Mouse (Mus musculus) cerebellum, postnatal 36 days (tissue): Measurements from ENCODE around the gene Ubash3b.
A peak's percentile ranks its signal among the peaks of the same experiment; 100 is the strongest.

Source experiments
- DNase-seq, 2 experiments: peaks; one replicate each; pipeline ENCODE4 v3.0.0; 2021 to 2022; ENCODE audit warnings: mixed read lengths in 2 of 2

Ubash3b gene

DNA sequence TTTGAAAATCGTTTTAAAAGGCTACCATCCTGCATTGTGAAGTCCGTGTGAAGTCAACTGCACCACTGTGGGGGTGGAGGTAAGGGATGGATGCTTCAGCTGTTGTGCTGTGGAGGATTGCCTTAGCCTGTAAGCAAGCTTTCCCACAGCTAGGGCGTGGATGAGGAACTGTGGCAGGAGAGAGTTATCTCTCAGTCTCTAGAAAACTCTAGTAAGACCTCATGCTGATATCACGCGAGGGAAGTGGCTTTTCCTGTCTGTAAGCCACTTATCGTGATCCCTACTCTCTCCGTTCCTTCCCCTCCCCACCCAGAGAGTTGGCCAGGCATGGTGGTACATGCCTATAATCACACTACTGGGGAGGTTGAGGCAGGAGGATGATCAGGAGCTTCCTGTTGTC, 112.2 kb downstream of the Ubash3b start:
- DNase-seq = no peak

DNA sequence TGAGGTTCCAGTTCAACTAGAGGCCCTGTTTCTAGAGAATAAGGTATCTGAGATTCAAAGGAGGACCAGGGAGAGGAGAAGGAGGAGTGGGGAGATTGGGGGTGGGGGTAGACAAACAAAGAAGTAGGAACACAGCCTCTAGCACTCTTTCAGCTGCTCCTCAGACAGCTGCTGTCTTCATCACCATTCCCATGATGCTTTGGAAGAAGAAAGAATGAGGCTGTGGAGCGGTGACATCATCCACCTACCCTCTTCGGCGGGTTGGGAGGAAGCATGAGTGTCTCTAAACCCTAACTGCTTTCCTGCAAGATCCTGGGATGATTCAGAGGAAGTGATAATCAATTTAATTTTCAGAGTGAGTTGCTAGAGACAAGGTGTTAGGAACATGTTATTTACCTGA, 112.7 kb downstream of the Ubash3b start:
- no peak for DNase-seq

DNA sequence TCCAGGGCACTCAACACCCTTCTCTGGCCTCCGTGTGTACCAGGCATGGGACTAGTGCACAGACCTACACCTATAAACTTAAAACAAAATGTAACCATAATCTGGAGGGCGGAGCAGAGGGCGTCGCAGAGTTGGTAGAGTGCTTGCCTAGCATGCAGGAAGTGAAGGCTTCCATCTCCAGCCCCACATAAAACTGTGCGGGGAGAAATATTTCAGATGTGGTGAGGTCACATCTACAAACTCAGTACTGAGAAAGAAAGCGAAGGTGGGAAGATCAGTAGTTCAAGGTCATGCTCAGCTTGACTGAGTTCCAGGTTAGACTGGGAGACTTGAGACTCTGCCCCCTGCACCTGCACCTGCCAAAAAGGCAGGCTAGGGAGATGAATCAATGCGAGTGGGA, 113.3 kb downstream of the Ubash3b start:
- no peak for DNase-seq

DNA sequence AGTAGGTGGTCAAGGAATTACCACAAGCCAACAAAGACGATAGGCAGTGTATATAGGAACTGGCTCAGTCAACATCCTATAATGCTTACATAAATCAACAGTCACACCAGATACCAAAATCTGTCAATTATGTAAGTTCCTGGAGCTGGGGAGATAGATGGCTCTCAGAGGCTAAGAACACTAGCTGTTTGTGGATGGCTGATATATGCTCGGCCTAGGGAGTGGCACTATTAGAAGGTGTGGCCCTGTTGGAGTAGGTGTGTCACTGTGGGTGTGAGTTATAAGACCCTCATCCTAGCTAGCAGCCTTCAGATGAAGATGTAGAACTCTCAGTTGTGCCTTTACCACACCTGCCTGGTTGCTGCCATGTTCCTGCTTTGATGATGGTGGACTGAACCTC, 113.8 kb downstream of the Ubash3b start:
- DNase-seq = no peak

DNA sequence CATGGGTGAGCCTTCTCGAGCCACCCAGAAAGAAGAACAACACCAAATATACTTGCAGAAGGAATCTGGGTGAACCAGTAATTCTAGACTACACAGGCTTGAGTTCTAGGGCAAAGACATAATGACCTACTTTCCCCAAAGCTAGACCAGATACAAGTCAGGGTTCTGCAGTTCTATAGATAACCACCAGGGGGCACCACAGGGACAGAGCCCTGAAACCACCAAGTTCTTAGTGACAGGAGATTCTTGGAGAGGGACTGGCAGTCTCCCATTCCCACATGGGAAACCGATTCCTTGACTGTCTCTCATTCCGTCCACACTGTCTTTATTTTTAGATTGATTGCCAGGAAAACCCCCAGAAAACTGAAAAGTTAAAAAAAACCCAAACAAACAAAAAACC, 116.9 kb downstream of the Ubash3b start:
- DNase-seq = peak; percentile 92 to 98

DNA sequence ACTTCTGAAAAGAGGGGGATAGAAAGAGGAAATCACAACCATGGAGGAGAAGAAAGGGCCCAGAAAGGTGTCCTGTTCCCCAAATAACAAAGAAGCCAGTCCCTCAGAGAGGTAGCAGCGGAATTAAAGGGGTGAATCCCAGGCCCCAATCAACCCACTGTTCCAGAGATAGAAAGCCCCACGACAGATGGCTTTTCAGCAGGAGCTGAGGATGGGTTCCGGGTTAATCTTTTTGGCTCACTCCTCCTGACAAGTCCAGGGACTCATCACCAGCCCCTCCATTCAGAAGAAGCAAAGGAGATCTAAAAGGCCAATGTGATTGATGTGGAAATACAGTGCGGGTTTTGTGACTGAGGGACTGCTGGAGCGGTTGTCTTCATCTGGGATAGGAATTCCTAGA, 117.9 kb downstream of the Ubash3b start:
- peak; percentile 60 to 70 for DNase-seq

DNA sequence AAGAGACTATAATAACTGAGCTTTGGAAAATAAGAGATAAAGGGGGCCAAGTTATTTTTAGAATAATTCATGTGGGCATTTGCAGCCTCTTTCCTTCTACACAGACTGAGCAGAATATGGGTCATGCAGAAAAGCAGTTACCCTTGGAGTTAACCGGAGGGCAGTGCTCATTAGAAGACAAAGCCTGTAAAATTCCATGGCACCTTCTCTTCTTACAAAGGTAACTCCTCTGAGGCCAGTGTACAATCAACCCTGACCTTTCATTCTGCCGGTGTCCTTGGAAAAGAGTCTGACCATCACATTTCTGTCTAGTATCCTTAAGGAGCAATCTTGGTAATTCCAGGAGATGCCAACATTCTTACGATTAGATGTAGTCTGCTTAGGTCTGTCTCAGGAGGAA, 120.1 kb downstream of the Ubash3b start:
- no peak for DNase-seq

DNA sequence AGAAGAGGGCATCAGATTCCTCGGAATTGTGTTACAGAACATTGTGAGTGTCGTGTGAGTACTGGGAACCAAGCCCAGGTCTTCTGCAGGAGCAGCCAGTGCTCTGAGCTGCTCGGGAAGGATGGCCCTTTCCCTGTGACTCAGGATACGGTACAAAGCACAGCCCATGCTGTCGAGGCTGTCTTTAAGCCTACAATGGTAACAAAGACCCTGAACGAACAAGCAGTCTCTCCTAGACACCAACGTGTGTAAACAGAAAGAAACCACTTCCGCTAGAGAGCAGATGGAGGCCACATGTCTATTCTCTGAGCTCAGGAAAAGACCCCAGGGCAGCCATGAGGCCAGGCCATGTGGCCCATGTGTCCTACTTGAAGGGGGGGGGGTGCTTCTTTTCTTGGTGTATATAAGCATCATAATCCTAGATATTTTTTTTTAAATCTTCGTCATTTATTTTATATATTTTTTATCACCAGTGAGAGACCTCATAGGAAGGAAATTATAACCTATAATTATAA, 123.3 kb downstream of the Ubash3b start:
- DNase-seq = no peak

DNA sequence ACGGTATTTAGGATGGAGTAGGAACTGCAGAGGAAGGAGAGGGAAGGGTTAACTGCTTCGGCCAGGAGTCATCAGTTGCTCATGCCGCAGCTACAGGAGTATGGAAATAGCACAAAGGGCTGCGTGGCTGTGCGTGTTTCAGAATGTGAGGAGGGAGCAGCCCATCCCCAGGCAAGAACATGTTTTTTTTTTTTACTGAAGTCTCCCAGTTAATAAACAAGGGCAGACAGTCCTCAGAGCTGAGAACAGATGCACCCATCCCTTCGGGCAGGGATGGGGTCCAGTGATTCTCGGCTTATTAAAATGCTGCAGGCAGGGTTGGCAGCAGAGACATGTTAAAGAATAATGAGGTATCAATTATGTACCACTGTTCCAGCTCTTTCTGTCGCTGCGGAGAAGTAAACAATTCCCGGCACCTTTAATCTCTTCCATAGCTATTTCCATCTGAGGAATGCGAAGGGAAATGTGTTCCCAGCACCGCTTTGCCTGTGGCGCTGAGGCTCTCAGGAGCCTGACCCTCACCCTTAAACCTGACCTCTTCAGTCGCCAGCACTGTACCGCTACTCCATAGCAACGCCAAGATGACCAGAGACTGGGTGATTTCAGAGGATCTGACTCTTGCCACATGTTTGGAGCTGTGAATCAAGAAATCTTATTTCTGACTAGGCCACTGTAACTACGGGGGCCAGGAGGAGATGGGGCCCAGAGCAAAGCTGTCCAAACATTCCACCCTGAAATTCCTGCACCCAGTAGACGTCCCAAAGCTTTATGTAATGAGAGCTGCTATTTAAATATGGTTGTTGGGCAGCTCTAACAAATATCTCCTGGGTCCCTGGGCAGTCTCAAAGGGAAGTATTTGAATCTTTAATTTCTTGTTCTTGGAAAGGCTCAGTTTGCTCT, 129.7 kb downstream of the Ubash3b start:
- DNase-seq = no peak

DNA sequence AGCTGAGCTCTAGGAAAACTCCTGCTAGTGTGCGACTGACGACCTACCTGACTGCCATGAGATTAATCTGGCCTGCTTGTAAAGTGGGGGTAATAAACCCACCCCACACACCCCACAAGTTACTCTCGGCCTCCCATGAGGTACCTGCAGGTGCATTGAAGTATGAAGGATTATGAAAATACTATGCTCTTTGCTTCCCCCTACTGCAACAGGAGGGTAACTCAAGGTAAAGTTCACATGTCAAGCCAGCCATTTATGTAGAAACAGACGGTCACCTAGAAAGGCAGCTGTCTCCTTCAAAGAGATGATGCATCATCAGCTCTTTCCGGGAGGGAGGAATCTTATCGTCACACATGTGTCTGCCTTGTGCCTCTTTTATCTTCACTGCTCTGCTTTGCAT, 131.7 kb downstream of the Ubash3b start:
- no peak for DNase-seq

DNA sequence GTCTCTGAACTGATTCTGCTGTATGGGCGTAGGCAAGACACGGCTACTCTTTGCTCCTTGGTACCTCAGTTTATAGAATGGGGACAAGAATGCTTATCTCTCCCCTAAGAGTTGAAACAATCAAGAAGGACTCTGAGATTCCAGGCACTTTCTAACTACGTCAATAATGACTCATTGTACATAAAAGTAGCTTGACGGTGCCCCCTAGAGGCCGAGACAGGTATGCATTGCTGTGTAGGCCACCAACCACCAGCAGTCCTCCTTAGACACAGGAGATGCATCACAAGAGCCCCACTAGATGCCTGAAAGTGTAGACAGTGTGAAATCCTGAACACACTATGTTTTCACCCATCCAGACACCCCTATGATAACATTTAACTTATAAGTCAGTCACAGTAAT, 133.0 kb downstream of the Ubash3b start:
- peak; percentile 71 to 74 for DNase-seq

DNA sequence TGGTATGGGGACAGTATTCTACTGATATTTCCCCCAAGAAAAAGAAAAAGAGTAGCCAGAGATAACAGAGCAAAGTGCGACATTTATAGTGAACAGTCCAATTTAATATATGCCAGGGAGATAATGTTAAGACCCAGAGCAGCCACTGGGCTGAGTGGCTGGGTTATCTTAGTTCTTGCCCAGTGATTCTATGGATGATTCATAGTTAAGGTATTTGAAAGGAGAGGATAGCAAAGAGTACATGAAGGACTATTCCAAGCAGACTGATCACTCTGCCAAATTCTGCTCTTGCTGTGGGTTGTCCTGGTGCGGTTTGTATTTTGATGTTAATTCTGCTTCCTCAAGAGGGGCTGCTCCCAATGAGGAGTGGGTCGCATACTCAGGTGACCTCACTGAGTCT, 139.8 kb downstream of the Ubash3b start:
- no peak for DNase-seq

DNA sequence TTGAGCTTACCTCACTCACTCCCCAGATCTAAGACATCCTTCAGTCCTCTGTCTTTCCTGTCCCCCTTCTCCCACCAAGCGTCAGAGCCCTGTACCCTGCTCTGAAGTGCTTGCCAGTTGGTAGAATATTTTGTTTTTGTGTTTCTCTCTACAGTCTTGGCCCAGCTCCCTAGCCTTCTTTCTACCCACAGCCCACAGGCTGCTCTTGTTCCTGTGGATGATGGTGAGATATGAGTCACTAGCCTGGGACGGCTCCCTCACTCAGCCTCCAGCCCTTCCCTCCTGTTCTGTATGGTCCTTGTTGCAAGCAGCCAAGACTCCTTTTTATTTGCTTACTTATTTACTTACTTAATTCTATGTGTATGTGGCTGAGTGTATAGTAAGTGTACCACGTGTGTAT, 141.0 kb downstream of the Ubash3b start:
- no peak for DNase-seq

DNA sequence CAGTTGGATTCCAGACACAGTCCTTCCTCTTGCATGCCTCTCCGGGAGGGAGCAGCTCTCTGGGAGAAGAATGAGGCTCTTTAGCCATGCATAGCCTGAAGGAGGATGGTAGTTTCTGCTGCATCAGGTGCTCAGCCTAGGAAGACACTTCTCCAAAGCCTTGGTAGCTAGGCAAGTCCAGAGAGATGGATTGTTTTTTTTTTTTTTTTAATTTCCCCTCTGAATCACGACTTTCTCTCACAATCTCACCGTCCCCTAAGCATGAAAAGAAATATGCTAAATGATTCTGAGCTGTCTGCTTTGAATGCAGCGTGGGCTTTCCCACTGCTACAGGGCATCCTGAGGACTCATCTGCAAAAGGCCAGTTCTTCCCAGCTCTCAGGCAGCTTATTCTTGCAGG, 147.0 kb downstream of the Ubash3b start:
- no peak for DNase-seq

DNA sequence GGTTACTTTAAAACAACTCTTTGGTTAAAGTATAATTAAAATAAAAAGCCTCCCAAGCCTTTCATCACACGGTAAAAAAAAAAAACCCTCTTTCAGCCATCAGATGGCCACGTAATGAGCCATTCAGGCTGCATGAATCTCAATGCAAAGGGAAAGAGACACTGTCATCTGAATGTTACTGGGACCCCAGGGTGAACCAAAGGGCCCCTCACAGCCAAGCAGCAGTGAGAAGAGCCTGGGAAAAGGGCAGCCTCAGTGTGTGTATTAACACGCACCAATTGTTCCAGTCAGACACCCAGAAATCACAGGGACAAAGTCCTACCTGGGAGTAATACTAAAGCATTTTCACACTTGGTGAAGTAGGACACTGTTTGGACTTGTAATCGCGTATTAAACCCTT, 149.0 kb downstream of the Ubash3b start:
- DNase-seq = no peak

DNA sequence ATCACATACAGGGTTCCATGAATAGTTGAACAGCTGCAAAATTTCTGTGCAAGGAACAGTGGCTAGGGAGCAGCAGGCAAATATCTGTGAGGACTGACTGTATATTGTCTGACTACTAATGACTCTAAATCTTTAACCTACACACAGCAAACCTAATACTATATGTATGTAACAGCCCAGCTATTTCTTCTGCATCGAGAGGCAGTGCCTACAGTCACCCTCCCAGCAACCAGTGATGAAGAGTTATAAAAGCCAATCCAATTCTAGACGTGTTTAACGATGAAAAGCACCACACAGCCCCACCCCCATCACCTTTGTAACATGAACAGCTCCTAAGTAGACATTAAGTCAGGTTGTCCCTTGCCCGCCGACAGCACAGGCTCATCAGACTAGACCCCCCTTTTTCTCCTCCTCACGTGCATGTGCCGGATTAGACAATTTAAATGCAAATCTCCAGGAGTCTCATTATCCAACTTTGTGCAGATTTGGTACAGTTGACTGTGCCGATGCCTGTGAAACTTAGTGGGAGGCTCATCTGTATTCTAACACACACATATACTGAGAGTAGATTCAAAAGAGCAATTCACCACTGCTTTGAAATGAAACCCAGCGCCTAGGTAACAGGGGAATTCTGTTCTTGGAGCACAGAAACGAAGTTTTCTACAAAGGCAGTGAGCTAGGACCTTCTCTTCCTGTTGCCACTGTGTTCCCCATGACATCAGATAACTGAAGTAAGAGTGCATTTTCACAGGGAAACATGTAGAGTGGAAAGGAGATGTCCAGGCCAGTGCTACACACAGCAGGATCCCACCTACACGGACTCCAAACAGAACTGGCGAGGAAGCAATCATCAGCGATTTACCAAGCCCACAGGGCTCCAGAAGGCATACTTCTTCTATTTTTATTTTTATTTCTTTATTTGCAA, 149.7 kb downstream of the Ubash3b start:
- no peak for DNase-seq

DNA sequence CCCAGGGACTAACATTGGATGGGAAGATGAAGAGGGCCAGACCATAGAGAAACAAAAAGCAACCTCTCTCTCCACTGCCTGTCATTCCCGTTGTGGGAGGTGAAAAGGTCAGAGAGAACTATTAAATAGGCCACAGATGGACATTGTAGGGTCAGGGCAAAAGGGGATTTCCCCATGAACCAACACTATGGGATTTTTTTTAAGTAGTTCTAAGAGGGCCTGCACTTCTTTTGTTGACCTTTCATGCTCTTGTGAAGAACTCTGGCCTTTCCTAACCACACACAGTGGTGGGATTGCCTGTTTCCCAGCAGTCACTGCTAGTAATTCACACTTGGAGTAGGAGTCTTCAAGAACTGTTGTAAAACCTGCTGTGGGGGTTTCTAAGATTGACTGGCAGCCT, 153.7 kb downstream of the Ubash3b start:
- no peak for DNase-seq

DNA sequence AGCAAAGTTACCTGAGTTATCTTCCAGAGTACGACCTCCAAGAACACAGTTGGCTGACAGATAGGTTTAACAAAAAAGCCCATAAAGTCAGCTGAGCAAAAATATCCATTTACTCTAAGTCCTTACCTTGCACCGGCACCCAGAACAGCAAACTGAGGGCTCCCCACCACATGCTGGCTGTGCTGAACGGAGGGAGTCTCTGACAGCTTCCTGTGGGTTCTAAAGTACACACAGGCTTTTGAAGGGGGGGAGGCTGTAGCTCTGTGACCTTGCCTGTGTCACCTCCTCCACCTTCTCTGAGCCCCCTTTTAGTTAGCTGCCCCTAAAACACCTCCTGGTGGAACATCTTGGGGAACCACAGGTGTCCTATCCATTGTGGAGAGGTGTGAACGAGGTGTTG, 157.1 kb downstream of the Ubash3b start, which contains the start of gene Crtam:
Gene Crtam, minus strand, starts transcription at position 214 of the 400 bp plus-strand sequence.
- no peak for DNase-seq

DNA sequence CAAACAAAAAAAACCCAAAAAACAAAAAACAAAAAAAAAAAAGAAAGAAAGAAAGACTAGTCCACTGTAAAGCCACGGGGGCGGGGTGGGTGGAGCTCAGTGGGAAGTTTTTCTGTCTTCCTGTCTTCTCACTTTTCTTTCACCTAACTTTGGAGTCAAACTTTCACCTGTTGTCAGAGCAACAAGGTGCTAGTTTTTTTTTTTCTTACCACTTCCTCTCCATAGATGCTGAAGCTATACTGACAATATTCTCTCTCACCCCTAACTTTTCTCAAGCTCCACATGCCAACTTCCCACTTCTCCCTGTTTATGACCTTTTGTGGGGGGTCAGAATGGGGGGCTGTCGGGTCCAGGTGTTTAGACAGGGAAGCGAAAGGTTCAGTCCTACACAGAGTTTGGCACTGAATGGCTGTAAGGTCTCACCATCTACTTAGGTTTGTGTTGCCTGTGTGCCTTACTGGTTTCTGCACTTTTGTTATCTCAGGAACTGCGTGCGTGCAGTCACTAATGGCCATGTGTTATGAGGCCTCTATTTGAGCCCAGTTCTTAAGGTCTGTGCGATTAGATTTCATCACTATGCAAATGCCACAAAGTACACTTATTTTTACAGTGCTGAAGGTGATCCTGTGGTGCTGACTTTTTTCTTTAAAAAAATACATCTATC, 164.2 kb downstream of the Ubash3b start:
- no peak for DNase-seq

DNA sequence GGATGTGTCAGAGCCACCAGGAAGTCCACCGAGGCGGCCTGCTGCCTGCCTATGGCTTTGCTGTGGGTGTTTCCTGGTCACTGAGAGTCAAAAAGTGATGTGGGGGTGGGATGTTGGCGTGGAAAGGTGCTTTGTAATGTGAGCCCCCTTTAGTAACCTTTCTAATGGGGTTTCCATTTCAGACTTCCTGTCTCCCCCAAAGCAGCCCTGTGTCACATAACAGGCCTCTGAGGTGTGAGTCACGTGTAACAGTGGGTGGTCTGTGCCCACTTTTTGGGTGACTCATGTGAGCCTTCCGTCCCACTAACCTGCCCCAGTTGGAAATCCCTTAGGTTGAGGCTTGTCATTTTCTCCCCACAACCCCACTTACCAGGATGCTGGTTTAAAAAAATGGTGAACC, 167.4 kb downstream of the Ubash3b start:
- no peak for DNase-seq

DNA sequence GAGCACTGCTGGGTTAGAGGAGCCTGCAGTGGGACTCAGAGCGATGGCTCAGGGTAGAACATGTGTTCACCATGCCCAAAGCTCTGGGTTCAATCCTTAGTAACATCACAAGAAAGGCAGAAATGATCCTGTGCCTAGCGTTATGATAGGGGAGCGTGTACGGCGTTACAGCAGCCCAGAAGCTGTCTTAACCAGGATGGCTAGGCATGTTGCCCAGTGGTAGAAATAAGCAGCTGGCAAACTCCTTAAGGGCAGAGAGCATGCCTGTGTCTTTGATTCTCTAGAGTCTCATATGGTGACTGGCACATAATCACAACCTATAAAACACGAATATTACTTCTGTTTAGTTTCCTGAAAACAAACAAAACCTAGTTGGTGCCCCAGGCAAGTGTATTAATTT, 170.0 kb downstream of the Ubash3b start:
- DNase-seq = no peak

DNA sequence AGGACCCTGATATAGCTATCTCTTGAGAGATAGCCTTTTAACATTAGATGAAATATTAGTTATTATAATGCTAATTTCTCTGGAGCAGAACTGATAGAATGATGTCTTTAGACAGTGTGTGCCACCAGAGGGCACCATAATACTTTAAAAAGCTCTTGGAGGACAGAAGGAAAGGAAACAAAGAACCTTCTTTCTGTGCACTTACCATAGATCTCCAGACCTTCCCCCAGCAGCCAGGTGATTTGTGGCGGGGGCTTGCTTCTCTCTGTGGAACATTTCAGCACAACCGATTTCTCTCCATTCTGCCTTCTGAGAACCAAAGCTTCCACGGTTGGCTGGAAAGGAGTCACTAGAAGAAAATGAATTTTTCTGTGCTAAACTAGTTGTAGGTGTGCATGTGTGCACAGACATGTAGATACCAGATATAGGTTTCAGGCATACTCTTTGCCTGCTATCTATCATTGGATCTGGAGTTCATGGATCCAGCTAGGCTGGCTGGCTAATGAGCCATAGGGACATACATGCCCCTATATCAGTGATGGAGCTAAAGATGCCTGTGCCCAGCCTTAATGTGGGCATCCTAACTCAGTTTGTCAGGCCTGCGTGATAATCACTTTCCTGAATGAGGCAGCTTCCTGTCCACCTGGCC, 171.4 kb downstream of the Ubash3b start:
- peak; percentile 61 to 80 for DNase-seq
